Mouse (Mus musculus) spleen, adult 2 months (tissue): ENCODE data around the gene Rexo2.

Experiments
- CTCF ChIP-seq: fragments of 200-500 bp; IDR thresholded peaks from 2 replicates; pipeline ENCODE4 v1.5.1; 2011; ENCODE audit warnings: mild to moderate bottlenecking, inconsistent platforms; ENCODE audit not compliant: insufficient read depth, insufficient read length, insufficient replicate concordance; ENCODE audit errors: extremely low read depth
- POLR2A ChIP-seq: fragments of 200-500 bp; IDR thresholded peaks from 2 replicates; pipeline ENCODE4 v1.6.1; 2011; ENCODE audit warnings: low read depth, low read length, inconsistent platforms

GRCm38 (mm10) chr9:48465671-48466070 lies 14.8 kb downstream of the Rexo2 start:
- TF ChIP-seq POLR2A, result no peak
- peak; percentile 48; the same call in 1 of the 2 replicates for TF ChIP-seq CTCF
